ENCODE assay signal across 14 mouse cellular contexts in genomic region chr4:64228341-64228740, GRCm38 (mm10).
A peak's percentile ranks its signal among the peaks of the same experiment; 100 is the strongest.
DNase-seq lines count a peak whose midpoint lies in the region.
"Had no signal": no experiment of that assay in that cellular context is flagged by ENCODE, and none has a peak within 500 bp of the region (broad histone marks: within the 10 kb centered on the region; RNA-seq: fewer than 3 reads in every experiment).

No protein-coding gene starts in this region.

- intact Hi-C loops in left cerebral cortex, postnatal 4 days (cut with DNase I), result no loop called here
- intact Hi-C loops in left cerebral cortex, postnatal 36 days (cut with DNase I), result no loop called here
- intact Hi-C loops in left cerebral cortex, postnatal 14 days (cut with DNase I), result no loop called here

- peak; percentile 47 for DNase-seq in left cerebral cortex, postnatal 4 days
- DNase-seq in left cerebral cortex, postnatal 36 days (ENCODE audit: low spot score in 2 of 2), result no peak
- peak; percentile 83 for DNase-seq in cerebellum, adult 11 months
- DNase-seq in cerebellum, adult 8-10 months, result peak; percentile 82
- peak; percentile 89 to 93 for DNase-seq in cerebellum, postnatal 36 days
- DNase-seq in left cerebral cortex, postnatal 14 days (ENCODE audit: low spot score in 2 of 2), result no peak
- DNase-seq in lung, postnatal 4 days, result no peak
- DNase-seq: adrenal gland, adult 2 months; B cell, adult 2 months; embryo, embryonic 11 days; gastrocnemius, adult 2 months; kidney, adult 2 months; kidney, postnatal 14 days; liver had no signal

Comparison
In these comparisons a context has a peak if more than half of its experiments do, and no peak if none do; other contexts are left out.
1. DNase-seq: peak in left cerebral cortex, postnatal 4 days (single experiment), cerebellum, adult 11 months (single experiment), cerebellum, adult 8-10 months (single experiment) and cerebellum, postnatal 36 days (2 of 2); none in left cerebral cortex, postnatal 36 days (0 of 2), left cerebral cortex, postnatal 14 days (0 of 2) and lung, postnatal 4 days (0 of 2).